Mouse (Mus musculus): ENCODE measurements around the gene Fam114a2. TPM values are rescaled to one million over a fixed set of nuclear protein-coding genes. Genes with fewer than 3 reads are reported as not detected.

The Fam114a2 gene
- polyA plus RNA-seq, 1 experiment, result 3.1 TPM

DNA sequence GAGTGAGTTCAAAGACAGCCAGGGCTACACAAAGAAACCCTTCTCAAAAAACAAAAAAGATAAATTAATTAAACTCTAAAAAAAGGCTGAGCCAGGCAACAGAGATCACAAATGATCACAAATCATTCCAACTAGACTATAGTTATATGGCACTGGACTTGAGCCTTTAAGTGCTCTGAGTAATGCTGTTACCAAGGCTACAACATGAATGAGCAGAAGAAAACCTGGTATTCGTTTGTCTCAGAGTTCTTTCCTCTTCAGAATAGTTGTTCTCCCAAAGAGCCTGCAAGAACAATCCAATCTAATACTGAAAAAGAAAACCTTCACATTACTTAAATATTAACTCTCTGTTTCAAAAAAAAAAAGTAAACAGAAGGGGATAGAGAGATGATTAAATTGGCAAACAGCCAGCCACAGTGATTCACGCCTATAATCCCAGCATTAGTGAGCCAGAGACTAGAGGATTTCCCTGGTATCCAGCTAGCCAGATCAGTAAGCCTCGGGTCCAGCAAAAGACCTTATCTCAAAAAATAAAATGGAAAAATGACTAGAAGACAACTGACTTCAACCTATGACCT lies 21.9 kb downstream of the Fam114a2 start:
- H3K27me3 ChIP-seq (replicated peaks), result no peaks in the 10 kb centered on the region
- no peaks in the 10 kb centered on the region for H3K4me1 ChIP-seq
- no peaks in the 10 kb centered on the region for H3K9me3 ChIP-seq
- H3K36me3 ChIP-seq (replicated peaks; ENCODE audit: low read length), result peaks cover 93% of the 10 kb centered on the region
- TF ChIP-seq GATA1 (IDR thresholded peaks at IDR 0.05; ENCODE audit: borderline replicate concordance, low read length) (no peak), FLI1 (IDR thresholded peaks at IDR 0.05; ENCODE audit: low read length) (no peak)
- H3K4me3 ChIP-seq (replicated peaks), result no peak overlapping the region

DNA sequence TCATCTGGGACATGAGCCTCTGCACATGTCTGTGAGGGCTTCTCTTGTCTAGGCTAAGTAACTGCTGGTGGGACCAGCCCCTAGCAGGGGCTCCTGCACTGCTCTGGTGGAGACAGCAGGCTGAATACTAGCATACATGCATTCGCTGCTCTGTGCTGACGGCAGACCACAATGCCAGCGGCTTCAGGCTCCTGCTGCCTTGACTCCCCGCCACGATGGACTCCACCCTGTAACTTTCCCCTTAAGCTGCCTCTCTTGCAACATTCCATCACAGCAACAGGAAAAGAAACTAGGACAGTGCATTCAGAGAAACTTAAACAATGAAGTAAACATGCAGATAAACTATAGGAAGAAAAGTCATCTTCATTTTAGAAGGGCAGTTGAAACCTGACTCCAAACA lies 30.0 kb downstream of the Fam114a2 start:
- Histone ChIP-seq H3K4me3 (replicated peaks) (no peak overlapping the region), H3K4me1 (no peaks in the 10 kb centered on the region), H3K9me3 (no peaks in the 10 kb centered on the region), H3K36me3 (replicated peaks; ENCODE audit: low read length) (peaks cover 81% of the 10 kb centered on the region), H3K27me3 (replicated peaks) (no peaks in the 10 kb centered on the region)
- TF ChIP-seq GATA1 (IDR thresholded peaks at IDR 0.05; ENCODE audit: borderline replicate concordance, low read length) (no peak), FLI1 (IDR thresholded peaks at IDR 0.05; ENCODE audit: low read length) (no peak)

DNA sequence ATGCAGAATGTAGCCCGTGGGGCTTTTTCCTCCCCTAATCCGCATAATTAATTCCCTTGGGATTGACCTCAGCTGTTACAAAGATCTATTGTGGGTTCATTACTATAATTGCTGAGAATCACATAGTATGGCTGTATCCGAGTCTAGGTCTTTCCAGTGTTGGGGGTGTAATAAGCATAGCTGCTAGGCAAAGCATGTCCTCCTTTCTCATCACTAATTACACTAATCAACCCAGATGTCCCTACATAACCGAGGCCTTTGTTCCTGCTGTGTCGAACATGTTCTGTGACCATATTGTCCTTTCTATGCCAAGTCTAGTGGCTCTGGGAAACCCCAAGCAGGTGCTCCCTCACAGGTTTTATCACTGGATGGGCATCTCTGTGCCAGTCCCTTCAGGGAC lies 40.3 kb downstream of the Fam114a2 start:
- TF ChIP-seq GATA1 (IDR thresholded peaks at IDR 0.05; ENCODE audit: borderline replicate concordance, low read length) (no peak), FLI1 (IDR thresholded peaks at IDR 0.05; ENCODE audit: low read length) (no peak)
- Histone ChIP-seq H3K9me3 (peaks cover 6% of the 10 kb centered on the region), H3K27me3 (replicated peaks) (peaks cover 8% of the 10 kb centered on the region), H3K36me3 (replicated peaks; ENCODE audit: low read length) (peaks cover 39% of the 10 kb centered on the region), H3K4me1 (0 out of 2 replicates have a peak, but pooled peaks cover 4% of the 10 kb centered on the region), H3K4me3 (replicated peaks) (no peak overlapping the region)

DNA sequence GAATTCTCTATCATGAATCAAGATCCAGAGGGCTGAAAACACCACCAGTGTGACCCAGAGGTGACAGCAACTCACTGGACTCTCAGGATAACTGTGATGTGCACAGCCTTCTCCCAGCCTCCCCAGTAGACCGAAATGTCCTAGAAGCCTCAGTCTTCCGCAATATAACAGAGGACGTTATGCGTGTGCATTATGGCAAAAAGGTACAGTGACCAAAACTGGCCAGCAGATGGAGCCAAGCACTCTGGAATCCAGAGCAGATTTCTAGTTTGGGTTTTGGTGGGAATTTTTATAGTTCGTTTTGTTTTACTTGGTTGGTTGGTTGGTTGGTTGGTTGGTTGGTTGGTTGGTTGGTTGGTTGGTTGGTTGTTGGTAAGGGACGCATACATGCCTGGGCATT lies 43.3 kb downstream of the Fam114a2 start:
- TF ChIP-seq FLI1 (IDR thresholded peaks at IDR 0.05; ENCODE audit: low read length) (no peak), GATA1 (IDR thresholded peaks at IDR 0.05; ENCODE audit: borderline replicate concordance, low read length) (no peak)
- no peak overlapping the region for H3K4me3 ChIP-seq (replicated peaks)
- H3K27me3 ChIP-seq (replicated peaks), result peaks cover 12% of the 10 kb centered on the region
- H3K4me1 ChIP-seq, result 0 out of 2 replicates have a peak, but pooled peaks cover 6% of the 10 kb centered on the region
- H3K36me3 ChIP-seq (replicated peaks; ENCODE audit: low read length), result peaks cover 10% of the 10 kb centered on the region
- H3K9me3 ChIP-seq, result peaks cover 3% of the 10 kb centered on the region; the same call in 1 of the 2 replicates

DNA sequence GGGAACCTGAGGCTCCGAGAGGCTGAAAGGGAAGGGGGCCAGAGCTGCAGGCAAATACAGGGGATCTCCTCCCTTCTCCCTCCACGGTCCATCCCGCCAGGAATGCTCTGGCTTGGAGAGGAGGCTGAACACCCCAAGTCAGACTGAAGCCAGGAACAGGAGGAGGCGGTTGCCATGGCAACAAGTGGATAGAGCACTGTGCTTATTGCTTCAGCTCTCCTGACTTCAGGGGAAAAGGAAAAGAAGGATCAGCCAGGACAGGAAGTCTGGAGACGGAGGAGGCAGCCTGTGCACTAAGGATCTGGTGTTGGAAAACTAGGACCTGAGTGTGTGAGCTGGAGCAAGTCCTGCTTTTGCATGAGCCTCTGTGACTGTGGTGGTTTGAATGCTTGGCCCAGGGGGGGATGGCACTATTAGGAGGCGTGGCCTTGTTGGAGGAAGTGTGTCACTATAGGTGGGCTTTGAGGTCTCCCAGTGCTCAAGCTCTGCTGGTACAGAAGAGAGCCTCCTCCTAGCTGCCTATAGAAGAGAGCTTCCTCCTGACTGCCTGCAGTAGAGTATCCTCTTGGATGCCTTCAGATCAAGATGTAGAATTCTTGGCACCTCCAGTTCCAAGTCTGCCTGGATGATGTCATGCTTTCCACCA lies 44.0 kb downstream of the Fam114a2 start:
- Histone ChIP-seq H3K4me3 (replicated peaks) (no peak overlapping the region), H3K36me3 (replicated peaks; ENCODE audit: low read length) (peaks cover 7% of the 10 kb centered on the region), H3K27me3 (replicated peaks) (peaks cover 14% of the 10 kb centered on the region), H3K4me1 (peaks cover 8% of the 10 kb centered on the region; the same call in 1 of the 2 replicates), H3K9me3 (no peaks in the 10 kb centered on the region; the same call in 1 of the 2 replicates)
- no peak for TF ChIP-seq GATA1 (IDR thresholded peaks at IDR 0.05; ENCODE audit: borderline replicate concordance, low read length)
- no peak for TF ChIP-seq FLI1 (IDR thresholded peaks at IDR 0.05; ENCODE audit: low read length)

DNA sequence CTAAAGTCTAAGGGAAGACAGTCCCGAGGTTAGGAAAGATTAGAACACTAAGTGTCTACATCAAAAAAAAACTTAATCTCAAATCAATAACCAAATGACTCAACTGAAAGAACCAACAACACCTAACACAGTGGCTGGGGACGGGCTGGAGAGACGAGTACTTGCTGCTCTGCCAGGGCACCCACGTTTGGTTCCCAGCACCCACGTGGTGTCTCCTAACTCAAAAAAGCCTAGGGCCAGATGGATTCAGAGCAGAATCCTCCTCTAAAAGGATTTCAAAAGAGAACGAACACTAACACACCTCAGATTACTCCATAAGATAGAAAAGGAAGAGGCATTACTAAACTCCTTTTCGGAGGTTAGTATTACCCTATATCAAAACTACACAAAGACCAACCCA lies 47.4 kb downstream of the Fam114a2 start:
- Histone ChIP-seq H3K4me3 (replicated peaks) (no peak overlapping the region), H3K4me1 (peaks cover 18% of the 10 kb centered on the region), H3K36me3 (replicated peaks; ENCODE audit: low read length) (no peaks in the 10 kb centered on the region), H3K9me3 (no peaks in the 10 kb centered on the region), H3K27me3 (replicated peaks) (peaks cover 14% of the 10 kb centered on the region)
- TF ChIP-seq FLI1 (IDR thresholded peaks at IDR 0.05; ENCODE audit: low read length) (no peak), GATA1 (IDR thresholded peaks at IDR 0.05; ENCODE audit: borderline replicate concordance, low read length) (no peak)

DNA sequence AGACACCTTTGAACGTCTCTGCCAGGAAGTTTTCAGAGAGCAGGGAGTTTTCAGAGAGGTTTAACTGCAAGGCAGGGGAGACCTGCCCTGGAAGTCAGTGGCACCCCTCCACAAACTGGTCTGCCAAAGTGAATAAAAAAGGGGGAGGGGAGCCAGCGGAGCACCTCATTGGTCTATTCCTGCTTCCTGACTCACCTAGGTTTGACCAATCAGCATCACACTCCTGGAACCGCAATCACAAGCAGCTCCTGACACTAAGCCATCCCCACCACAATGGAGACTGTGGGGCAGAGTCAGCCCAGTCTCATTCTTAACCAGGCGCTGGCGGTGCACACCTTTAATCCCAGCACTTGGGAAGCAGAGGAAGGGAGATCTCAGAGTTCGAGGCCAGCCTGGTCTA lies 48.4 kb downstream of the Fam114a2 start:
- TF ChIP-seq FLI1 (IDR thresholded peaks at IDR 0.05; ENCODE audit: low read length), result no peak
- no peaks in the 10 kb centered on the region for H3K9me3 ChIP-seq
- H3K4me3 ChIP-seq (replicated peaks), result no peak overlapping the region
- H3K36me3 ChIP-seq (replicated peaks; ENCODE audit: low read length), result no peaks in the 10 kb centered on the region
- peaks cover 14% of the 10 kb centered on the region for H3K27me3 ChIP-seq (replicated peaks)
- peaks cover 22% of the 10 kb centered on the region for H3K4me1 ChIP-seq

DNA sequence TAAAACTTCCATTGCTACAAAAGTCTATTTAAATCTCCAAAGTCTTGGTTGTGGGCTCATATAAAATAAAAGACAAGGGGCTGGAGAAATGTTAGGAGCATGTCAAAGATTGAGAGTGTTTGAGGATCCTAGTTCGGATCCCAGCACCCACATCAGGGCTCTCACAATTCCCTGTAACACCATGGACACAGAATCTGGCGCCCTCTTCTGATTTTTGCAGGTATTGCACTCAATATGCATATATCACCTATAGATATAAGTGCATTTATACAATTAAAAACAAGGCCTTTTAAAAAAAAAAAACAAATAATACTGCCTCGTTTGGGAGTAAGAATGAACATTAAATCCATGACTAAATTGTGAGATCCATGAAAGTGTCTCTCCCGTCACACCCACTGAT lies 49.7 kb downstream of the Fam114a2 start:
- Histone ChIP-seq H3K27me3 (replicated peaks) (peaks cover 9% of the 10 kb centered on the region), H3K9me3 (no peaks in the 10 kb centered on the region), H3K4me3 (replicated peaks) (no peak overlapping the region), H3K4me1 (peaks cover 18% of the 10 kb centered on the region), H3K36me3 (replicated peaks; ENCODE audit: low read length) (no peaks in the 10 kb centered on the region)
- no peak for TF ChIP-seq GATA1 (IDR thresholded peaks at IDR 0.05; ENCODE audit: borderline replicate concordance, low read length)
- TF ChIP-seq FLI1 (IDR thresholded peaks at IDR 0.05; ENCODE audit: low read length), result no peak

DNA sequence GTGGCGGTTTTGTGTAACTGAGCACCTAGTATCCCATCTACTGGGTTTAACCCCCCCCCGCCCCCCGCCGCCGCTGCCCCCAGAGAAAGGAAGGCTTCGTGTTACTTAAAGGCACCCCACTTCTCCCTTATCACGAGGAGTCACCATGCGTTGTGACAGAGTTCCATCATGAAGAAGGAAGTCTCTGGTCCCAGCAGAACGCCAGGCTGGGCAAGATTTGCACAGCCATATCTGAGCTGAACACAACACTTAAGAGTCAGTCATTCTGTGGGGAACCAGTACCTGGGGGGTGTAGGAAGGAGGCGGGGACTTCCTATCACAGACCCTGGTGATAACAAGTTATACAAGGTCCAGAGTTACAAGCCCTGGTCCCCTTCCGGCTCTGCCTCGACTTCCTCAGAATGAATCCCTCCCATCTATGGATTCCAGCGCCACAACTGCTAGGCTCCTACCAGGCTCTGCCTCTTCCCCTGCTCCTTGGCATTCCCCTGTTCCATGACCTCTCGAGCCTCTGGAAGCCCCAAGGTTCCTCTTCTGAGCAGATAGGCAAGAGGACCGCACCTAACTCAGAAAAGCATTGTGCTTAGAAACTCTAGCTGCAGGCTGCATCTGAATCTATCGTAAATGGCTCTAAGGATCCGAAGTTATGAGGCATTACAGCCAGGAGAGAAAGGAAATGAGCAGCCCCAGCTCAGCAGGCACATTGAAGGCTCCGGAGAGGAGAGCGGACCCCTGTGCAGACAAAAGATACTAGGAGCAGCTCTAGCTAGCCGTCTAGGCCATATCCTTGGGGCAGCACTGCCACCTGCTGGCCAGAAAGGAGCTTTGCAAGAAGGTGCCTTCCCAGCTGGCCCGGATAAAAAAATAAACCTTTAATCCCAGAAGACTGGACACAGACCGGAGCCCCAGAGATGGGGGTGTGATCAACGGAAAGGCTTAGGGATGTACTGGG lies 51.0 kb downstream of the Fam114a2 start:
- Histone ChIP-seq H3K27me3 (replicated peaks) (peaks cover 3% of the 10 kb centered on the region), H3K9me3 (no peaks in the 10 kb centered on the region), H3K4me1 (peaks cover 18% of the 10 kb centered on the region), H3K4me3 (replicated peaks) (peak overlapping the region; percentile 77), H3K36me3 (replicated peaks; ENCODE audit: low read length) (no peaks in the 10 kb centered on the region)
- no peak for TF ChIP-seq GATA1 (IDR thresholded peaks at IDR 0.05; ENCODE audit: borderline replicate concordance, low read length)
- TF ChIP-seq FLI1 (IDR thresholded peaks at IDR 0.05; ENCODE audit: low read length), result no peak

All from megakaryocyte, embryonic 14.5 days (primary cell).